9 mouse cellular contexts compared by ENCODE assay signal in the genomic region with DNA sequence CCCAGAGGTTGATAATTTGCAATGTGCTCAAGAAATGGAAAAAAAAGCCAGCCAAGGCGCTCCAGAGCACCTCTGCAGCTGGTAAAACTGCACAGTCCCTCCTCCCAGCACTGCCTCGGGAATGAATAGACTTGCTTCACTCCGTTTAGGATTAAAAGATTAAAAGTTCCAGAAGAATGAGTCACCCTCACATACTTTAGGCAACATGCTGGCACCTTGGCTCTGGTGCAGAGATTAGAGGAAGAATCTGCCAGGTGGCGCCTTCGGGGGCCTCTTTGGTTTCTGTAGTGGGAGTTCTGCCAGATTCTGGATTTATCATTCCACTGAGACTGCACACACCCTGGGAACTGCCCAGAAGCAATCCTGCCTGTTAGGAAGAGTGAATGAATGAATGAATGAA.
DNase-seq lines count a peak whose midpoint lies in the region; ATAC-seq and TF ChIP-seq lines count a peak whose summit lies in the region.
"Had no signal": no experiment of that assay in that cellular context is flagged by ENCODE, and none has a peak within 500 bp of the region (broad histone marks: within the 10 kb centered on the region; RNA-seq: fewer than 3 reads in every experiment).

No protein-coding gene starts in this region.

- no peak for ATAC-seq in cerebellum, adult (ENCODE audit: insufficient number of reproducible peaks, low FRiP score, low TSS enrichment)
- peak; percentile 50; the same call in 1 of the 2 replicates for ATAC-seq in lung, postnatal 0 days
- ATAC-seq in limb, embryonic 14.5 days (ENCODE audit: low FRiP score, low read depth) = 0 out of 2 replicates have a peak, but pooled peaks have one; percentile 34
- ATAC-seq in intestine, postnatal 0 days = no peak

- no peak overlapping the region for H3K9ac ChIP-seq in lung, postnatal 0 days (replicated peaks; ENCODE audit: low read depth)
- H3K9ac ChIP-seq in limb, embryonic 14.5 days (ENCODE audit: low read depth, low read length, severe bottlenecking) = no peak overlapping the region
- no peak overlapping the region for H3K9ac ChIP-seq in intestine, postnatal 0 days (ENCODE audit: low read depth, low read length)

- 45% methylated on average over 5 of the region's 5 CpGs for WGBS in lung, postnatal 0 days
- 33% methylated on average over 5 of the region's 5 CpGs for WGBS in limb, embryonic 14.5 days
- WGBS in intestine, postnatal 0 days = 51% methylated on average over 5 of the region's 5 CpGs

- DNase-seq in cerebellum, adult 9-10 months = peak; percentile 10
- peak; percentile 55 for DNase-seq in lung, postnatal 0 days (ENCODE audit: low spot score)
- no peak for DNase-seq in lung, postnatal 25 days (ENCODE audit: low spot score)
- DNase-seq in gastrocnemius, postnatal 25 days = peak; percentile 36
- peak; percentile 52 for DNase-seq in limb, embryonic 14.5 days (ENCODE audit: low spot score)
- DNase-seq in spleen, postnatal 10 days (ENCODE audit: low spot score in 2 of 2) = no peak

- no peaks in the 10 kb centered on the region for H3K36me3 ChIP-seq in lung, postnatal 0 days (ENCODE audit: insufficient read depth, low read length)
- H3K36me3 ChIP-seq in limb, embryonic 14.5 days (ENCODE audit: control insufficient read depth, insufficient read depth, low read length) = no peaks in the 10 kb centered on the region
- H3K36me3 ChIP-seq in intestine, postnatal 0 days (ENCODE audit: control insufficient read depth, insufficient read depth) = no peaks in the 10 kb centered on the region

- TF ChIP-seq EP300 in lung, postnatal 0 days (IDR thresholded peaks at IDR 0.05) = no peak

- H3K4me1 ChIP-seq in lung, postnatal 0 days (ENCODE audit: insufficient read depth, low read depth, low read length) = no peaks in the 10 kb centered on the region
- H3K4me1 ChIP-seq in limb, embryonic 14.5 days (ENCODE audit: control insufficient read depth, insufficient read depth, low read length) = no peaks in the 10 kb centered on the region
- no peaks in the 10 kb centered on the region for H3K4me1 ChIP-seq in intestine, postnatal 0 days (replicated peaks; ENCODE audit: control insufficient read depth, insufficient read depth, low read length)
- H3K4me1 ChIP-seq: megakaryocyte, embryonic 14.5 days had no signal

- no peak for TF ChIP-seq CTCF in lung, postnatal 0 days (IDR thresholded peaks at IDR 0.05)
- no peak for TF ChIP-seq CTCF in intestine, postnatal 0 days (IDR thresholded peaks at IDR 0.05; ENCODE audit: low read depth)

- H3K27me3 ChIP-seq in lung, postnatal 0 days (replicated peaks; ENCODE audit: insufficient read depth, low read length) = no peaks in the 10 kb centered on the region
- H3K27me3 ChIP-seq in limb, embryonic 14.5 days (ENCODE audit: control insufficient read depth, insufficient read depth, low read length) = 0 out of 2 replicates have a peak, but pooled peaks cover 4% of the 10 kb centered on the region
- H3K27me3 ChIP-seq in intestine, postnatal 0 days (replicated peaks; ENCODE audit: control insufficient read depth, insufficient read depth, low read length) = no peaks in the 10 kb centered on the region; the same call in 1 of the 2 replicates

- H3K9me3 ChIP-seq in lung, postnatal 0 days (ENCODE audit: low read length) = no peaks in the 10 kb centered on the region
- H3K9me3 ChIP-seq in limb, embryonic 14.5 days (ENCODE audit: control insufficient read depth, low read length) = no peaks in the 10 kb centered on the region
- H3K9me3 ChIP-seq in intestine, postnatal 0 days (ENCODE audit: control insufficient read depth) = no peaks in the 10 kb centered on the region
- H3K9me3 ChIP-seq: megakaryocyte, embryonic 14.5 days had no signal

- no peak for TF ChIP-seq POLR2A in limb, embryonic 14.5 days (IDR thresholded peaks at IDR 0.05; ENCODE audit: borderline replicate concordance, extremely low read depth, insufficient read depth, insufficient read length)

- H3K4me3 ChIP-seq in lung, postnatal 0 days (ENCODE audit: low read depth, low read length) = no peak overlapping the region
- H3K4me3 ChIP-seq in limb, embryonic 14.5 days (replicated peaks; ENCODE audit: low read length) = no peak overlapping the region
- H3K4me3 ChIP-seq in intestine, postnatal 0 days (ENCODE audit: low read depth, low read length) = no peak overlapping the region
- H3K4me3 ChIP-seq: megakaryocyte, embryonic 14.5 days had no signal

- H3K4me2 ChIP-seq in lung, postnatal 0 days (replicated peaks; ENCODE audit: low read depth, low read length) = no peak overlapping the region
- H3K4me2 ChIP-seq in limb, embryonic 14.5 days (replicated peaks; ENCODE audit: low read depth, low read length, severe bottlenecking) = no peak overlapping the region
- H3K4me2 ChIP-seq in intestine, postnatal 0 days (replicated peaks; ENCODE audit: low read depth) = no peak overlapping the region

- H3K27ac ChIP-seq in lung, postnatal 0 days (ENCODE audit: low read length) = no peak overlapping the region
- no peak overlapping the region; the same call in 1 of the 2 replicates for H3K27ac ChIP-seq in limb, embryonic 14.5 days (replicated peaks; ENCODE audit: low read depth, low read length)
- no peak overlapping the region for H3K27ac ChIP-seq in intestine, postnatal 0 days (ENCODE audit: low read depth, low read length)

Comparison
In these comparisons a context has a peak if more than half of its experiments do, and no peak if none do; other contexts are left out.
1. DNase-seq: peak in cerebellum, adult 9-10 months (single experiment), lung, postnatal 0 days (single experiment), gastrocnemius, postnatal 25 days (single experiment) and limb, embryonic 14.5 days (single experiment); none in lung, postnatal 25 days (single experiment) and spleen, postnatal 10 days (0 of 2).
2. ATAC-seq: peak in lung, postnatal 0 days (single experiment) and limb, embryonic 14.5 days (single experiment); none in cerebellum, adult (single experiment) and intestine, postnatal 0 days (single experiment).